Comparison of ENCODE assay signal across 7 mouse cellular contexts in genomic region chr12:69724018-69724710, GRCm38 (mm10). TPM values are rescaled to one million over a fixed set of nuclear protein-coding genes. Genes with fewer than 3 reads are reported as not detected.
DNase-seq lines count a peak whose midpoint lies in the region; ATAC-seq and TF ChIP-seq lines count a peak whose summit lies in the region.

No protein-coding gene starts in this region.

- peaks cover 5% of the 10 kb centered on the region; the same call in 1 of the 2 replicates for H3K36me3 ChIP-seq in lung, embryonic 16.5 days (ENCODE audit: control insufficient read depth, insufficient read depth, low read length)
- H3K36me3 ChIP-seq in embryonic facial prominence, embryonic 11.5 days (replicated peaks; ENCODE audit: control insufficient read depth, insufficient read depth, low read depth, low read length): peaks cover 4% of the 10 kb centered on the region
- H3K36me3 ChIP-seq in hindbrain, embryonic 14.5 days (replicated peaks; ENCODE audit: control insufficient read depth, insufficient read depth): peaks cover 10% of the 10 kb centered on the region; the same call in 1 of the 2 replicates
- no peaks in the 10 kb centered on the region; the same call in 1 of the 2 replicates for H3K36me3 ChIP-seq in midbrain, postnatal 0 days (ENCODE audit: insufficient read depth, low read length)

- TF ChIP-seq CTCF in midbrain, postnatal 0 days (IDR thresholded peaks at IDR 0.05): no peak

- no peak for DNase-seq in lung, postnatal 10 days
- peak; percentile 6 for DNase-seq in embryonic facial prominence, embryonic 11.5 days (ENCODE audit: low spot score)
- DNase-seq in hindbrain, embryonic 14.5 days (ENCODE audit: low spot score): peak; percentile 24
- peak; percentile 5 for DNase-seq in midbrain, postnatal 0 days (ENCODE audit: low spot score)
- DNase-seq in layer of hippocampus, postnatal 10 days (ENCODE audit: low spot score in 2 of 2): no peak
- DNase-seq in adrenal gland, postnatal 10 days: no peak

- peak overlapping the region; percentile 89 for H3K4me3 ChIP-seq in lung, embryonic 16.5 days (ENCODE audit: low read length)
- peak overlapping the region; percentile 69 for H3K4me3 ChIP-seq in embryonic facial prominence, embryonic 11.5 days (ENCODE audit: low read depth, low read length)
- H3K4me3 ChIP-seq in hindbrain, embryonic 14.5 days (replicated peaks; ENCODE audit: low read length): peak overlapping the region; percentile 58
- H3K4me3 ChIP-seq in midbrain, postnatal 0 days (ENCODE audit: low read depth, low read length): peak overlapping the region; percentile 69

- H3K9me3 ChIP-seq in lung, embryonic 16.5 days (ENCODE audit: control insufficient read depth, low read length): peaks cover 10% of the 10 kb centered on the region
- peaks cover 4% of the 10 kb centered on the region; the same call in 1 of the 2 replicates for H3K9me3 ChIP-seq in embryonic facial prominence, embryonic 11.5 days (replicated peaks; ENCODE audit: control insufficient read depth, low read length)
- peaks cover 7% of the 10 kb centered on the region; the same call in 1 of the 2 replicates for H3K9me3 ChIP-seq in hindbrain, embryonic 14.5 days (ENCODE audit: control insufficient read depth, low read length)
- H3K9me3 ChIP-seq in midbrain, postnatal 0 days (ENCODE audit: low read length): no peaks in the 10 kb centered on the region

- WGBS in lung, embryonic 16.5 days: 2% methylated on average over 24 of the region's 24 CpGs
- WGBS in embryonic facial prominence, embryonic 11.5 days: 3% methylated on average over 24 of the region's 24 CpGs
- 3% methylated on average over 24 of the region's 24 CpGs for WGBS in hindbrain, embryonic 14.5 days
- WGBS in midbrain, postnatal 0 days: 3% methylated on average over 24 of the region's 24 CpGs

- peaks cover 12% of the 10 kb centered on the region; the same call in 1 of the 2 replicates for H3K4me1 ChIP-seq in lung, embryonic 16.5 days (replicated peaks; ENCODE audit: control insufficient read depth, insufficient read depth, low read length)
- H3K4me1 ChIP-seq in embryonic facial prominence, embryonic 11.5 days (ENCODE audit: control insufficient read depth, insufficient read depth, low read length): no peaks in the 10 kb centered on the region
- H3K4me1 ChIP-seq in hindbrain, embryonic 14.5 days (replicated peaks; ENCODE audit: control insufficient read depth, insufficient read depth, low read length): peaks cover 6% of the 10 kb centered on the region
- H3K4me1 ChIP-seq in midbrain, postnatal 0 days (ENCODE audit: insufficient read depth, low read length): peaks cover 6% of the 10 kb centered on the region; the same call in 1 of the 2 replicates

- ATAC-seq in lung, embryonic 16.5 days (ENCODE audit: low read depth): peak; percentile 22; the same call in 1 of the 2 replicates
- ATAC-seq in embryonic facial prominence, embryonic 11.5 days (replicated peaks; ENCODE audit: insufficient number of reproducible peaks, low FRiP score, low TSS enrichment, low read depth): 0 out of 2 replicates have a peak, but pooled peaks have one; percentile 3
- ATAC-seq in hindbrain, embryonic 14.5 days (ENCODE audit: low FRiP score): peak; percentile 21; the same call in 1 of the 2 replicates
- ATAC-seq in midbrain, postnatal 0 days (ENCODE audit: low FRiP score): peak; percentile 2; the same call in 1 of the 2 replicates

- no peaks in the 10 kb centered on the region for H3K27me3 ChIP-seq in lung, embryonic 16.5 days (ENCODE audit: control insufficient read depth, insufficient read depth, low read depth, low read length)
- H3K27me3 ChIP-seq in embryonic facial prominence, embryonic 11.5 days (ENCODE audit: control insufficient read depth, insufficient read depth, low read length): no peaks in the 10 kb centered on the region
- no peaks in the 10 kb centered on the region for H3K27me3 ChIP-seq in hindbrain, embryonic 14.5 days (ENCODE audit: control insufficient read depth, insufficient read depth, low read length)
- H3K27me3 ChIP-seq in midbrain, postnatal 0 days (ENCODE audit: insufficient read depth, low read length): no peaks in the 10 kb centered on the region

- peak overlapping the region; percentile 94 for H3K4me2 ChIP-seq in lung, embryonic 16.5 days (ENCODE audit: low read depth, low read length)
- peak overlapping the region; percentile 79 for H3K4me2 ChIP-seq in embryonic facial prominence, embryonic 11.5 days (ENCODE audit: low read depth, low read length)
- peak overlapping the region; percentile 94 for H3K4me2 ChIP-seq in hindbrain, embryonic 14.5 days (replicated peaks)
- H3K4me2 ChIP-seq in midbrain, postnatal 0 days (ENCODE audit: low read depth, low read length, poor library complexity, severe bottlenecking): peak overlapping the region; percentile 86

- peak overlapping the region; percentile 78 for H3K9ac ChIP-seq in lung, embryonic 16.5 days (ENCODE audit: low read length)
- H3K9ac ChIP-seq in embryonic facial prominence, embryonic 11.5 days (replicated peaks; ENCODE audit: low read length): peak overlapping the region; percentile 55
- H3K9ac ChIP-seq in hindbrain, embryonic 14.5 days: peak overlapping the region; percentile 71
- peak overlapping the region; percentile 73 for H3K9ac ChIP-seq in midbrain, postnatal 0 days (replicated peaks; ENCODE audit: low read length, poor library complexity, severe bottlenecking)

- peak overlapping the region; percentile 36 for H3K27ac ChIP-seq in lung, embryonic 16.5 days (ENCODE audit: low read length)
- H3K27ac ChIP-seq in embryonic facial prominence, embryonic 11.5 days (replicated peaks; ENCODE audit: low read depth, low read length): no peak overlapping the region
- H3K27ac ChIP-seq in hindbrain, embryonic 14.5 days: 0 out of 2 replicates have a peak overlapping the region, but pooled peaks have one; percentile 74
- 0 out of 2 replicates have a peak overlapping the region, but pooled peaks have one; percentile 68 for H3K27ac ChIP-seq in midbrain, postnatal 0 days (ENCODE audit: low read depth, low read length)

RNA-seq across cellular contexts. Expression of gene L2hgdh, which starts 0.5 kb away (rescaled TPM):
- 14.3 and 15.5 TPM in 2 replicates for polyA plus RNA-seq in lung, embryonic 16.5 days (2015; fragmentation: Nextera tagmentation; extraction: Ambion mirVana)
- 17.3 and 18.6 TPM in 2 replicates for polyA plus RNA-seq in embryonic facial prominence, embryonic 11.5 days (2014; fragmentation: Nextera tagmentation; extraction: Ambion mirVana)
- 11.1 and 13.6 TPM in 2 replicates for polyA plus RNA-seq in hindbrain, embryonic 14.5 days (2014; fragmentation: Nextera tagmentation; extraction: Ambion mirVana)
- total RNA-seq in midbrain, postnatal 0 days (2014; rRNA removed): 11.0 and 14.8 TPM in 2 replicates
- polyA plus RNA-seq in midbrain, postnatal 0 days (2015; fragmentation: Nextera tagmentation; extraction: Ambion mirVana): 9.7 and 9.8 TPM in 2 replicates
- 10 to 100 TPM; 12.8 to 14.2 TPM for total RNA-seq in layer of hippocampus, postnatal 10 days (2021)
- total RNA-seq in adrenal gland, postnatal 10 days (2021): 10 to 100 TPM; 27.9 to 31.7 TPM

RNA-seq across cellular contexts. Expression of gene Atp5s, which starts 0.6 kb away (rescaled TPM):
- 35.3 and 36.4 TPM in 2 replicates for polyA plus RNA-seq in lung, embryonic 16.5 days (2015; fragmentation: Nextera tagmentation; extraction: Ambion mirVana)
- 23.3 and 24.1 TPM in 2 replicates for polyA plus RNA-seq in embryonic facial prominence, embryonic 11.5 days (2014; fragmentation: Nextera tagmentation; extraction: Ambion mirVana)
- polyA plus RNA-seq in hindbrain, embryonic 14.5 days (2014; fragmentation: Nextera tagmentation; extraction: Ambion mirVana): 38.9 and 39.1 TPM in 2 replicates
- 19.8 and 41.7 TPM in 2 replicates for total RNA-seq in midbrain, postnatal 0 days (2014; rRNA removed)
- polyA plus RNA-seq in midbrain, postnatal 0 days (2015; fragmentation: Nextera tagmentation; extraction: Ambion mirVana): 39.1 and 44.4 TPM in 2 replicates
- total RNA-seq in layer of hippocampus, postnatal 10 days (2021): 10 to 100 TPM; 22.2 to 29.0 TPM
- total RNA-seq in adrenal gland, postnatal 10 days (2021): 10 to 100 TPM; 16.0 to 21.1 TPM

RNA-seq across cellular contexts. Expression of gene Sos2, which starts 42.5 kb away (rescaled TPM):
- 9.2 and 9.3 TPM in 2 replicates for polyA plus RNA-seq in lung, embryonic 16.5 days (2015; fragmentation: Nextera tagmentation; extraction: Ambion mirVana)
- polyA plus RNA-seq in embryonic facial prominence, embryonic 11.5 days (2014; fragmentation: Nextera tagmentation; extraction: Ambion mirVana): 11.3 and 13.1 TPM in 2 replicates
- 14.5 and 15.6 TPM in 2 replicates for polyA plus RNA-seq in hindbrain, embryonic 14.5 days (2014; fragmentation: Nextera tagmentation; extraction: Ambion mirVana)
- 32.3 and 33.6 TPM in 2 replicates for total RNA-seq in midbrain, postnatal 0 days (2014; rRNA removed)
- polyA plus RNA-seq in midbrain, postnatal 0 days (2015; fragmentation: Nextera tagmentation; extraction: Ambion mirVana): 6.3 and 7.7 TPM in 2 replicates
- 10 to 100 TPM; 31.8 to 34.1 TPM for total RNA-seq in layer of hippocampus, postnatal 10 days (2021)
- 10 to 100 TPM; 36.6 to 40.0 TPM for total RNA-seq in adrenal gland, postnatal 10 days (2021)

Comparison
In these comparisons a context has a peak if more than half of its experiments do, and no peak if none do; other contexts are left out.
1. DNase-seq: peak in embryonic facial prominence, embryonic 11.5 days (single experiment), hindbrain, embryonic 14.5 days (single experiment) and midbrain, postnatal 0 days (single experiment); none in lung, postnatal 10 days (single experiment), layer of hippocampus, postnatal 10 days (0 of 2) and adrenal gland, postnatal 10 days (single experiment).
2. Peak in every context shown above with its lines, with median percentiles within 50 percentile points of each other: ATAC-seq, H3K4me2 ChIP-seq, H3K4me3 ChIP-seq and H3K9ac ChIP-seq.